Mouse (Mus musculus): ENCODE results near the gene Arl10.

Arl10 gene

GRCm38 (mm10) chr13:54585831-54586230 is 11.0 kb downstream of the Arl10 start:
- no peak for DNase-seq

GRCm38 (mm10) chr13:54589414-54589995 is 14.7 kb downstream of the Arl10 start:
- DNase-seq, result no peak

GRCm38 (mm10) chr13:54589996-54590951 is 15.5 kb downstream of the Arl10 start, which contains the start of the genes Nop16 and Higd2a:
TSS of gene Nop16 (minus strand) at chr13:54590090.
TSS of gene Higd2a (plus strand) at chr13:54590207.
- DNase-seq, result peak; percentile 100

- no peak for DNase-seq
Observed at GRCm38 (mm10) chr13:54591776-54592356, 17.1 kb downstream of the Arl10 start.

GRCm38 (mm10) chr13:54593617-54594016 is 18.8 kb downstream of the Arl10 start:
- no peak for DNase-seq

GRCm38 (mm10) chr13:54596107-54596690 is 21.4 kb downstream of the Arl10 start:
- no peak for DNase-seq

GRCm38 (mm10) chr13:54596870-54597269 is 22.1 kb downstream of the Arl10 start:
- no peak for DNase-seq

- no peak for DNase-seq
Observed at GRCm38 (mm10) chr13:54598622-54599143, 23.9 kb downstream of the Arl10 start.

- DNase-seq, result no peak
Observed at GRCm38 (mm10) chr13:54602639-54603111, 27.9 kb downstream of the Arl10 start.

- no peak for DNase-seq
Observed at GRCm38 (mm10) chr13:54603501-54603900, 28.7 kb downstream of the Arl10 start.

GRCm38 (mm10) chr13:54604221-54604620 is 29.4 kb downstream of the Arl10 start:
- no peak for DNase-seq

GRCm38 (mm10) chr13:54605426-54605825 is 30.6 kb downstream of the Arl10 start:
- DNase-seq, result peak; percentile 54

- no peak for DNase-seq
Observed at GRCm38 (mm10) chr13:54607204-54607603, 32.4 kb downstream of the Arl10 start.

- no peak for DNase-seq
Observed at GRCm38 (mm10) chr13:54608002-54608401, 33.2 kb downstream of the Arl10 start.

GRCm38 (mm10) chr13:54608666-54609065 is 33.9 kb downstream of the Arl10 start:
- peak; percentile 39 for DNase-seq

- no peak for DNase-seq
Observed at GRCm38 (mm10) chr13:54609301-54609700, 34.5 kb downstream of the Arl10 start.

- DNase-seq, result peak; percentile 32
Observed at GRCm38 (mm10) chr13:54610613-54610971, 35.8 kb downstream of the Arl10 start.

GRCm38 (mm10) chr13:54610972-54611754 is 36.3 kb downstream of the Arl10 start, which contains the start of gene Cltb:
TSS of gene Cltb (minus strand) at chr13:54611344.
- DNase-seq, result peak; percentile 93

- peak; percentile 22 for DNase-seq
Observed at GRCm38 (mm10) chr13:54613141-54613540, 38.3 kb downstream of the Arl10 start.

- no peak for DNase-seq
Observed at GRCm38 (mm10) chr13:54616307-54616706, 41.5 kb downstream of the Arl10 start.

GRCm38 (mm10) chr13:54616998-54617397 is 42.2 kb downstream of the Arl10 start:
- DNase-seq, result no peak

All from lung, postnatal 36 days (tissue).